Mouse (Mus musculus): ENCODE results near the gene Krt25.

Gene Krt25

DNA sequence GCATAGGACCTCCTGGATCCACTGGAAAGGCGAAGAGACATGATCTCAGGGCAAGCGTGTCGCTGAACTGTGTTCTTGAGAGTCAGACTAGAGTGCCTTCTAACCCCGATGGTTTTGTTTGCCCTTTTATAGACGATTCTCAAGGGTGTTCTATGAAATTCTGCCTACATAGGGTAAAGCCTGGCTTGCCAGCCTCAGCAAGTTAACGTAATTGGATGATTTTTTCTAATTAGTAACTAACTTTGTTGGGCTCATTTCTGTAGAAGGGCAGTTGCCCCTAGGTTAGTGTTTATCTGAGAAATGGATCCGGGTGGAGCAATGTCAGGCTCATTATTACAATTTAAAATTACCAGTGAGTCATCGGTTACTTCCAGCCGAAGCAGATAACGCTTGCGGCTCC lies at the start of gene Krt25:
Gene Krt25, minus strand, starts transcription at position 101 of the 400 bp plus-strand sequence.
- DNase-seq: no peak

DNA sequence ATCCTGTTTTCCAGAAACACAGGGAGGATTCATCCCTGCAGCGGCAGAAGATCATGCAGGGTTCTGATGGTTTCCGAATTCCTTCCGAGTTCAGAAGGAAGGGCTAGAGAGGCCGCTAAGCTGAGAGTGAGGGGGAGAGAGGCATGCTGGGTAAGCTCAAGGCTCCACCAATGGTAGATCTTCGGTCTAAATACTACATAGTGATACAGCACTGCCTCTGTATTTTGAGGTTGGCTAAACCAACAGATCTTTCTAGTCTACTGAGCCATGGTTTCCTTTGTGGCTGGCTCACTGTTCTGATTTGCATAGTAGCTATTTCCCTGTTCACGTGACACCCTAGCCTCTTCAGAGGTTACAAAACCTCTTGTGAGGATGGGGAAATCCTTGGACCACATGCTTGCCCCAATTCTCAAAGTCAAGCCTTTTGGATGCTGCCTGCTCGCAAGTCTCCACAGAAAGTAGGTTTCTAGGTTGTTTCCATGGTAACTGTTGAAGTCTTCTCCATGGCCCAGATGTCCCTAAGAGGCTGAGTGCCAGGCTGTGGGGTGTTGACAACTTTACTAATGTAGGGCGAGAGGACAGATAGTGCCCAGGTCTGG lies 47.2 kb upstream of the Krt25 start:
- DNase-seq: no peak

DNA sequence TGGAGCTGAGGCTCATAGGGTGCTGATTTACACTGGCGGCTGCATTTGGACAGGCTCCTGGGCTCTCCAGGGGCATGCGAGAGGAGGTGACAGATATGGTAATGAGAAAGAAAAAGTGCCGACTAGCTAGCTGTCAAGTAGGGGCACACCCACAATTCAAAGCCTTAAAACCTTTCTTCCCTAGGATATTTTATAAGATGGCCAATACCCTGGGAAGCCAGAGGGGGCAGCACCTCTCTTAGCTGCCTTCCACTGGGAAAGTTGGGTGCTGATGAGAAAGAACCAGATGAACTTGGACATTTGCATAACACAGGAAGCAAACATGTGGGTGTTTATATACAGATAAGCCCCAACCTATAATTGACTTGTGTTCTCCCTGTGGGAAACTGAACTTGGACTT lies 46.5 kb upstream of the Krt25 start:
- DNase-seq: peak; percentile 13 to 56

DNA sequence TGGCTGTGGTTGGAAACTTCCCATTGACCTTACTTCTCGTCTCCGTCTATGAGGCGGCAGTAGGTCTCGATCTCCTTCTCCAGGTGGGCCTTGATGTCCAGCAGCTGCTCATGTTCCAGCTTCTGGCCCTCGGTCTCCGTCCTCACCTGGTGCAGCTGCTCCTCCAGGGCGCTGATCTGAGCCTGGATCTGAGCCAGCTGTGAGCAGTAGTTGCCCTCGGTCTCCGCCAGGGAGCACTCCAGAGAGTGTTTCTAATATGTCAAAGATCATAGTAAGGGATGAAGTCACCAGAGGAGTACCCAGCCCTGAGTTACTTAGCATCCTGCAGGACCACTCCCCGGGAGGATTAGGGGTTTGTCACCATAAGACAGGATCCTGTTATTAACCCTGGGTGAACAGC lies 44.0 kb upstream of the Krt25 start:
- DNase-seq: peak; percentile 15 to 64

DNA sequence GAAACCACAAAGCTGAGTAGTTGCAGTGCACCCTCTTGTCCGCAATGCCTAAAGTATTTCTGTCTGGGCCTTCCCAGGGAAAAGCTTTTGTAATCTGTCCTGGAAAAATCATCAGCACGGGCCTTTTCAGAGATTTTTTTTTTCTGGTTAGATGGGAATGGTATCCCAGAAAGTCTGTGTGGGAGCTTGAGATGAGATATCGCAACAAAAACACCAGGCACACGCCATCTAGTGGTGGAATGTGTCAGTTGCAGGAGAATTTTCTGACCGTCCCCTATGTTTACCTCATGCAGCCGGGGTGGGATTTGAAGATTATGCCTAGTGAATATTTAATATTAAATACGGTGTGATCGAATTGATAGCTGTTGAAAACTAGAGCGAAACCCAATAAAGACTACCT lies 41.7 kb upstream of the Krt25 start:
- peak; percentile 12 to 43 for DNase-seq

DNA sequence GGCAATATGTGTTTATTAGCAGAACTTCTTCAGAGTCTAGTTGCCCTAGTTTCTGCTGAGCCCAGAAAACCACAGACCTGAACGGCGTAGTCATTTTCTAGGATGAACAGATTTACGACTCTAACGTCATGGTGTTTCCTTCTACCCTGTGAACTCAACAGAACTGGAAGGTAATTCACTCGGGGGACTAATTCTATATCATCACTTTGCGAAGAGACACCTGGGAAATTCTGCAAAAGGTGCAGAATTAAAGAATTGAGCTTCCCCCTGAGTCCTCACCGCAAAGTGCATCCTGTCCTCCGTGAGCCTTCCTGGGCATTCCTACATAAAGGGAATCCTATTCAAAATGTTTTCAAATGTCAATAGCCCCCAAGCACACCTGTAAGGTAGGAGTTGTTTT lies 38.7 kb upstream of the Krt25 start:
- no peak for DNase-seq

DNA sequence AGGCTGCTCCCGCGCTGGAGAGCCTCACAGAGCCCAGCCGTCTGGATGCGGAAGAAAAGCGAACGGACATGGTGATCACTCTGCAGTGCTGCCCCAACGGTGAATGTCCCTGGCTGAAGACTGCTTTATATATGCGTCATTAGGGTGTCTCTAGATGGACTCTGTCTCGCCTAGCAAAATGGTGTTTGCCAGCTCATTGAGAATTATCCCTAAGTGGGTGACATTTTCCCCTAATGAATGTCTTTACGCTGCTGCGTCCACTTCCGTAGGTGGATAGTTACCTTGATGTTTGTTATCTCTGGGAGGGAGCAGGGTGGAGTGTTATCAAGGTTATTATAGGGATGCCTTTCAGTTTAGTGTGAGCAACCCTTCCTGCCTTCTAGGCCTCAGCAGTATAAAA lies 28.3 kb upstream of the Krt25 start, which contains the start of gene Krt27:
Gene Krt27, minus strand, starts transcription at position 101 of the 400 bp plus-strand sequence.
- no peak for DNase-seq

DNA sequence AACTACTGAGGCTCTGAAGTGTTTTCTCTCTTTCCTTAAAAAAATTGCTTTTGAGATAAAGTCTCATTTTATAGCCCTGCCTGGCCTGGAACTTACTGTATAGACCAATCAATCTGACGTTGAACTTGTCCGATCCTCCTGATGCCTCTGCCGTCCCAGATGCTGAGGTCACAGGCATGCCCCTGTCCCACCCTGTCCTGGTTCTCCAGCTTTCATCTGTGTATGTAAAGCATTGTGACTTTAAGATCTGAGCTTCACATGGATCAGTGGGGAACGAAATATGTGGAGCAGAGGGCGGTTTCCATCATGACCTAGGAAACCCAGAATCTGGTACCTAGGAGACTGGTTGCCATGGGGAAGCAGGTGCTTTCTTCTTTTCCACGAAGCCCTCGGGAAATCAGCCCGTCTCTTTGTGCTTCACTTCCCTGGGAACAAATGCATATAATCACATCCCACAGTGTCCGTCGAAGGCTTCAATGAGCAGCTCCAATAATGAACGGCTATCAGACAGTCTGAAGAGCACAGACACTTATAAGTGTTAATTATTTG lies 16.6 kb upstream of the Krt25 start:
- DNase-seq: no peak

DNA sequence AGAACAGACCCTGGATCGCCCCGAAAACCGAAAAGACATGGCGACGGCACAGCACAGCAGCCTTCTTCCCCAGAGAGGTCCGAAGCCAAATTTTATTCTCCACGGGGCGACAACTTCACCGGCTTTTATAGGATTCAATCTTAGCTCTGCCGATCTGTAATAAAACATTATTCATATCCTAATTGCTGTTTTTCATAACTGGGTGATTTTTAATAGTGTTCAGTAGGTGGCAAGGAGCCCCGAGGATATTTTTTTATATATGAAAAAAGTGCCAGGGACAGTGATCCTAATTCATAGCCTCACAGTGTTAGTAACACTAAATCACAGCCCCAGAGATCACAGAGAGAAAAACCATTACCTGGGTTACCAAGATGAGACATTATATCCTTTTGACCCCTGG lies 15.1 kb upstream of the Krt25 start, which contains the start of gene Krt26:
Gene Krt26, minus strand, starts transcription at position 101 of the 400 bp plus-strand sequence.
- DNase-seq: no peak

DNA sequence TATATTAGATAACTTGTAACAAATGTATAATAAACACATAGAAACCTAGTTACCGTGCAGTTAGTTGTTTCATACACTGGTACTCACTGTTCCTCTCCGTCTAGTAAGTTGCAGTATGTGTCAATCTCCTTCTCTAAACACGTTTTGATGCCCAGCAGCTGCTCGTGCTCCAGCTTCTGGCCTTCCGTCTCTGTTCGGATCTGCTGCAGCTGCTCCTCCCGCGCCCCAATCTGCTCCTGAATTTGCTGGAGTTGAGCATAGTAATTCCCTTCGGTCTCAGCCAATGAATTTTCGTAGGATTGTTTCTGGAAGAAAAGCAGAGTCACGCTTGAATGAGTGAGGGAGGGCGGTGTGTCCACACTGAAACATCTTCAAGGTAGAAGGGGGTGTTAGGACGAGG lies 10.7 kb upstream of the Krt25 start:
- DNase-seq: no peak

DNA sequence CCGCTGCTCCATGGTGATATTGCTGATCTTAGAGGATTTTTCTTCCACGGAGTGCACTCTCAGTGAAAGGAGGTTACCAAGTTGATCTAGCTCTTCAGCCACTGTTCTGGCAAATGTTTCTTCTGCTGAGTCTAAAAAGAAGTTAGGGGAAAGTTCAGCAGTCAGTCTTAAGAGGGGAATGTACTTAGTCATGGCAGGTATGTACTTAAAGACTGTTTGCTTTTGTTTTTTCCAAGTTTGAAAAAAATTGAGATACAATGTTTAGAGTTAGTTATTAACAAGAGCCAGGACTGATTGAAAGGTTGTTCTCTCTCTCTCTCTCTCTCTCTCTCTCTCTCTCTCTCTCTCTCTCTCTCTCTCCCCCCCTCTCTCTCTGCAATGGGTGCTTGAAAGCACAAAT lies 6.9 kb upstream of the Krt25 start:
- peak in 1 of 2 experiments; percentile 1 for DNase-seq

DNA sequence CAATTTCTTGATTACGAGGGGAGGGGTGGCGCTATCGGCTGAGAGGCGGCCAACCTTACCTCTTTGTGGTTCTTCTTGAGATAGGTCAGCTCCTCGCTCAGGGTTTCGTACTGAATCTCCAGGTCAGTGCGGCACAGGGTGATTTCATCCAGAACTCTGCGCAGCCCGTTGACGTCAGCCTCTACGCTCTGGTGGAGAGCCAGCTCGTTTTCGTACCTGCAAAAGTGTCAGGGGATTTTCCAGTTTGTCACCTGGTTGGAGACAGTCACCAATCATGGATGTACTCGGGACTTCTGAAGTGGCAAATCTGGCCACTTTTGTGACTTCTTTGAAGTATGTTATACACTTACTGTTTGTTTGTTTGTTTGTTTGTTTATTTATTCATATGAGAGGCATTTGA lies 1.7 kb downstream of the Krt25 start:
- DNase-seq: no peak

DNA sequence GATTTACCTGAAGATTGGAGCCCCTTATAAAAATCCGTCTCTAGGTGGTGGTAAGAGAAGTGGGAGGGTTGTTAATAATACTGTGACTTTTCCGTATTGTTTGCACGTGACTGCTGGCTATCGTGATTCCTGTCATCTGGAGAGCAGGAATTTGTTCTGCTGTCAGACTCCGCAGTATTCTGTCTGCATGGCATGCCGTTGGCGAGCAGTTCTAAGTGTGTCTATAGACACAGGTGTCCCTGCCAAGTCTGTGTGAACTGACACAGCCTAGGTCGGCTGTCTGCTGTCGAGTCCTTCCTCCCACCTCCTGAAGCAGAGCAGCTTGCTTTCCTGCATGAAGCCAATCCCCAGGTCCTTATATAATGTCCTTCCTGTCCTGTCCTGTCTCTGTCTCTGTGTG lies 3.6 kb downstream of the Krt25 start:
- no peak for DNase-seq

DNA sequence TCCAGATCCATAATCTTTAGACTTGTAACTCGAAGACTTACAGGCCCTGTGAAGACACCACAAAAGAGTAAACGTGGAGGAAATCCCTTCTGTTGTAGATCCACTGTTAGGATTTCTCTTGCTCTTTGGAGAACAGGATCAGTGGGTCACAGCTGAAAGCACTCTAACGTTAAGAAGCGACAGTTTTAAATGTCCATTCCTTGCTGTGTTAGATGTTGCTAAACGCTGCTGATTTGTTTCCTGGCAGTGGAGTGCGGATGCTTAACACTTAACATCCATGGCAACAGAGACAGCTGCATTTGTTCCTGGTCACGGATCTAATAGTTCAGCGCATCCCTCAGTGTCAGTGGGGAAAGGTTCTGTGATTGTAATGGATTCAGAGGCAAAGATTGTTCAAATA lies 6.2 kb downstream of the Krt25 start:
- DNase-seq: no peak

DNA sequence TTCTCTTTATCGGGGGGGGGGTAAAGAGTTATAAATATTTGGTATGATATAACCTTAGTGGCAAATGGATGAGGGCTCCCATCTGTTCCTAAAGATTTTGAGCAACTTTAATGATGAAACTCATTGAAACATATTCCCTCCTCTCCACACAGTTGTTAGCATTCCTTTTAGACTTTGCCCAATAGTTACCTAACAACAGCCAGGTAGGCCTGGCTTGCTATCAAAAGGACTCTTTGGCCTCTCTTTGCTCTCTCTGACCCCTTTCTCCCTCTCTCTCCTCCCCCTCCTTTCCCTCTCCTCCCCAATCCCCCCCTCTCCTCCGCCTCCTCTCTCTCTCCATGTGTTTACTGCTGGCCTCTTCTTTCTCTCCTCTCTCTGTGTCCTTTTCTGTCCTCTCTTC lies 8.2 kb downstream of the Krt25 start:
- DNase-seq: no peak

DNA sequence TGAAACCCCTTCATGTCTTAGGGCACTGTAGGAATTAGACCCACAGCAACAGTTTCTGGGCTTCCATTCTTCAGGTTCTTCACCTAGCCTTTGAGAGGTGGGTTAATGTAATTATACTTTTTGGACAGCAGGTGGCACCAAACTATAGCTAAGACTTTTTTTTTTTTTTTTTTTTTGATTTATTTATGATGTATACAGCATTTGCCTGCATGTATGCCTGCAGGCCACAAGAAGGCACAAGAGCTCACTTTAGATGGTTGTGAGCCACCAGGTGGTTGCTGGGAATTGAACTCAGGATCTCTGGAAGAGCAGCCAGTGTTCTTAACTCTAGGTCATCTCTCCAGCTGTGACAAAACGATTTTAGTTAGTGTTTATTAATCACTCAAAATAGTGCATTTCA lies 11.9 kb downstream of the Krt25 start:
- peak; percentile 8 to 10 for DNase-seq

DNA sequence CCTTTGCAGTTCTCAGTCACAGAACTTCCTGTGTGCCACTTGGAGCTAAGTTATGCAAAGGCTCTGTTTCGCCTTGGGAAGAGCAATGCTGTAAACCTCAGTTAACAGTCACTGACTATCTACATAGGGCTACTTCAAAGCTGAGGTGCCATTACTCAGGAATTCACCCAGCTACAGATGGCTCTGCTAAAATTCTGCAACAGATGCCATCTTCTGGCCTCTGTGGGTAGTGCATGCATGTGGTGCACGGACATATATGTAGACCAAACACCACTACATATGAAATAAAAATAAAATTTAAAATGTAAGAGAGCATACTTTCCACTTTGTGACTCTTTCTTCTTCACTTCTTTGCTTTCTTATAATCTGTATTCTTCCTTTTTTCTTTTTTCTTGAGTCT lies 15.2 kb downstream of the Krt25 start:
- peak; percentile 48 to 83 for DNase-seq

DNA sequence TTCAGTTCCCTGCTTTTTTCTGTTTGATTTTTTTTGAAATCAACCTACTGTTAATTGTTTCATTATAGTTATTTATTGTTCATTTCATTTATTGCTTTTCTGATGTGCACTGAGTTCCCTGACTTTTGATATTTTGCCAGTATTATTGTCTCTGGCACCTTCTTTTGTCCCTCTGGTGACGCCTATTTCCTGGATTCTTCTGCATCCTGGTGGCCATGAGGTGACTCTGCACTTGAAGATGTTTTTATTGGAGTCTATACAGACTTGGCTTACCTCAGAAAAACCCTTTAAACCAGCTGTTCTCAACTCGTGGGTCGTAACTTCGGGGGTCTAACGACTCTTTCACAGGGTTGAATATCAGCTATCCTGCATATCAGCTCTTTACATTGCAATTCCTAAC lies 27.7 kb downstream of the Krt25 start:
- DNase-seq: peak in 1 of 2 experiments; percentile 6

DNA sequence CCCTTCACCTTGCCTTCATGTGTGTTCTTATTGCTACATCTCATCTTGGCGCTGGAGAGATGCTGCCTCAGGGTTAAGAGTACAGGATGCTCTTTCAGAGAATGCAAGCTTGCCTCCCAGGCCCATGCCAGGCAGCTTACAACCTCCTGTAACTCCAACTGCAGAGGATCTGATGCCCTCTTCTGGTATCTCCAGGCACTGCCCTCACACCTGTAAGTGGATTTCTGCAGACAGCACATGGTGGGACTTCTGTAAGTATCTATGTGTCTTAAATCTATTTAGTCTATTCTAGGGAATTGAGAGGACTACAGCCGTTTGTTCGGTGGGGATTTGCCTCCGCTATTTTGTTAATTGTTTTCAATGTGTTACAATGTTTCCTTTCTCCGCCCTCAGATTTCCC lies 29.9 kb downstream of the Krt25 start:
- DNase-seq: peak; percentile 34 to 71

DNA sequence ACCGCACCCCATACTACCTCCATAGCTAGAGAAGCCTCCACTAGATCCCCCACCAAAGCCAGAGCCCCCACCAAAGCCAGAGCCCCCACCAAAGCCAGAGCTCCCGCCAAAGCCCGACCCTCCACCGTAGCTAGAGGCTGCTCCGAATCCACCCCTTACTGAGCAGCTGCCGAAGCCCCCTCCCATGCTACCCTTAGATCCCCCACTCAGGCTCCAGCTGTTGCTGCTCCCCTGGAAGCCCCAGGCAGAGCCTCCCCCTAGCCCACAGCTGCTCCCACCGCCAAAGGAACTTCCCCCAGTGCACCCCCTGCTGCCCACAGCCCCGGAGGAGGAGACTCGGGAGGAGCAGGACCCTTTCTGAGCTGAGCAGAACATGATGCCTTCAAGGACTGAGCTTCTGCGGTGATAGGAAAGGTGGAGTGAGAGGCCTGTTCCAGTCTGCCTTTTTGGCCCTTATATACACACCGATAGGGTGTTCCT lies 37.9 kb downstream of the Krt25 start, which contains the start of gene Krt24:
Gene Krt24, minus strand, starts transcription at position 430 of the 480 bp plus-strand sequence.
- no peak for DNase-seq

DNA sequence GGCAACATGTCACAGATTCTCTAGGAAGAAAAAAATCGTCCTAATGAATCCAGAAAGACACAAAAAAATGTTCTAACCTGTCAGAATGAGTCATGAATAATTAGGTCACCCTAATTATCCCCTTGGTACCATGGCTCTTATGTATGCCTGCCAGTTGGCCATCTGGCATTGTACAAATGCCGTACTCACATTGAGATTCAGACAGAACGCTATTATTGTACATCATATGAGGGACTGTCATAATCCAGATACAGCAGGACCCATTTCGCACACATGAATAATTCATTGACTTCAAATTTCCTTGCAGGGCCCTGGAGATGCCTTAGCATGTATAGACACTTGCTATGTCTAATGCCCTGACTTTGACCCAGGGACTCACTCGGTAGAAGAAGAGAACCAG lies 38.7 kb downstream of the Krt25 start:
- no peak for DNase-seq

DNA sequence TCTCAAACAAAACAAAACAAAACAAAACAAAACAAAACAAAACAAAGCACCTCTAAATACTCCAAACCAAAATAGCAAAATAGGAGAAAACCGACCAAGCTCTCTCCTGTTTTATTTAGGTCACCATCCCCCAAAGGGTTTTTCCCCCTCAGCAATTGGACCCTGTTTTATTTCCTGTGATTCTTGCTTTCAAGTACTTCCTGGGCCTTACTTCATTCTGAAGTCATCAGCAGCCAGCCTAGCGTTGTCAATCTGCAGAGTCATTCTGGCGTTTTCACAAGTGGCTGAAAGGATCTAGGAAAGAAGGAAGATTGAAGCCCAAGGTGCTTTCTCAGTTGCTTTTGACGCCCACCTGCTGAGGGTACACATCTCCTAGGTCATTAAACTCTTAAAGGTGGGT lies 39.4 kb downstream of the Krt25 start:
- DNase-seq: no peak

DNA sequence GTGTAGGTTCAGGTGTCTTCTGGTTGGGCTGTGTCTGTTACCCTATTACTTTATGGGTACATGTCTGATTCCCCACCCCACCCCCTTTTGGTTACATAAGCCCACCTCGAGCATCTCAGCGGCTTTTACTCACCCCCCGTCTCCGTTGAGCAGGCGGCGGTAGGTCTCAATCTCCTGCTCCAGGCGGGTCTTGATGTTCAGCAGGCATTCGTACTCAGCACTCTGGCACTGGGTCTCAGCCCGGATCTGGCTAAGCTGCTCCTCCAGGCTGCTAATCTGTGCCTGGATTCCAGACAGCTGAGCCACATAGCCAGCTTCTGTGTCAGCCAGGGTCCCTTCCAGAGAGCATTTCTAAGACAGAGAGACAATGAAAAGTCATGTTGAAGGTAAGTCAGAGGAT lies 41.6 kb downstream of the Krt25 start:
- DNase-seq: no peak

DNA sequence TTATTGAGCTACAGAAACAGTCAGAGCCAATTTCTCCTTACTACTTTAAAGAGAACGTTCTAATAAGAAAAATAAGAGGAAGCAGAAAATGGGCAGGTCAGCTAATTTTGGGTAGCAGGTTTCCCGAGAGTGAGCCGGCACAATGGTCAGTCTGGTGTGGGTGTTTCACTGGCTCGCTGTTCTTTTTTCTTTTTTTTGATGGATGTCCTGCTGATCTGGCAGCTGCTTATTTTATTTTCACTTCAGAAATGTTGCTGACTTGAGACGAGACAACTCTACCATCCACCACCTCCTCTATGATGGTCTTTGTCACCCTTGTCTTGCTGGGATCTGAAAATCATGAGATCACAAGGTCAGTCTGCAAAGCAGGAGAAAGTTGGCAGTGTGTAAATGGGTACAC lies 42.8 kb downstream of the Krt25 start:
- no peak for DNase-seq

DNA sequence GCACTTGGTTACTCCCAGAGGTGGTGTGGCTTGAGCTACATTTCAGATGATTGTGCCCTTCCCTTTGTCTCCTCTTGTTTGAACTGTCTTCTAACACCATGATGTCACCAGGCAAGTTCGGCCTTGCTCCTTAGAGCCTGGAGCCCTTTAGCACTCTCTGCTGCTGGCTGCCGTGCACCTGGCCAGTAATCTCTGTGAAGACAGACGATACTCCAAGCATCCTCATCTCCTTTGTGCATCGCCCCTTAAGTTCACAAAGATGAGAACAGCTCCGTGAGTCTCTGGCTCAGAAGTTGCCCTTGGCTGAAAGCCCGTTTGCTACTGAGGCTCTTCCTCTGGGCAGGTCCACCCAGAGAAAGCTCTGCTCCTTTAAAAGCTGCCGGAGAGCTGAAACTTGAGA lies 46.0 kb downstream of the Krt25 start:
- DNase-seq: peak in 1 of 2 experiments; percentile 16
